Mouse (Mus musculus): ENCODE results near the gene Olfr1253. TPM values are rescaled to one million over a fixed set of nuclear protein-coding genes. Genes with fewer than 3 reads are reported as not detected.

Gene Olfr1253
- total and polyA plus RNA-seq, 3 experiments, result not detected

DNA sequence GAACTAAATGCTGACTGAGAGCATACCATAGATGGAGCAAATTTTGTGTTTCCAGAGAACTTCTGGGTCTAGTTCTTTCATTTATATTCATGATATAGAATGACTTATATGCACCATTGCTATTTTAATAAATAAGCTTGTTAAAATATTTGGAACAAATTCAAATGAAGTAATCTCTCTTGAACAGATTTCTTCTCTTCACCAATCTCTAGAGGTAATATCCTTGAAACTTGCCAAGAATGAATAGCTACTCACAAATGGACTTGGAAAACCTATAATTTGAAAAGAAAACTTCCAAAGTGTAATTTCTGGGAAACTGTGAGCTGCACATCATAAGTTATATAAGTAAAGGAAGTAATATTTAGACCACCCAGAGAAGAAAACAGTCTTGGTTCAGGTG is 36.6 kb upstream of the Olfr1253 start, which contains the start of gene Olfr1254:
Olfr1254 (minus strand) TSS at position 101 of the 400 bp plus-strand sequence.
- Histone ChIP-seq H3K27me3 (replicated peaks) (no peaks in the 10 kb centered on the region), H3K36me3 (replicated peaks in 1 of 2; ENCODE audit: control insufficient read depth in 1 of 2, insufficient read depth in 1 of 2, low read length in 1 of 2) (no peaks in the 10 kb centered on the region), H3K4me3 (replicated peaks in 1 of 3; ENCODE audit: low read depth in 2 of 3, low read length in 2 of 3, poor library complexity in 1 of 3) (no peak within 1 kb of the TSS), H3K27ac (ENCODE audit: insufficient read depth, low read depth) (no peak within 1 kb of the TSS), H3K79me2 (replicated peaks; ENCODE audit: control insufficient read depth, extremely low read depth, insufficient read depth, poor library complexity, severe bottlenecking) (no peaks in the 10 kb centered on the region), H3K9me3 (replicated peaks; ENCODE audit: low read length) (peaks cover 8% of the 10 kb centered on the region), H3K4me2 (ENCODE audit: insufficient read depth, low read depth, poor library complexity, severe bottlenecking) (no peak within 1 kb of the TSS), H3K9ac (ENCODE audit: insufficient read depth, low read depth) (no peak within 1 kb of the TSS), H3K4me1 (ENCODE audit: control insufficient read depth in 1 of 2, insufficient read depth in 2 of 2) (no peaks in the 10 kb centered on the region)
- dilution Hi-C loops (cut with MboI; ENCODE audit: extremely low pct_ligation_motif_present, extremely low pct_unique_long_range_greater_than_20kb, low sequenced_read_pairs), result no loop called here
- in situ Hi-C loops (cut with MboI; ENCODE audit: low pct_ligation_motif_present, low pct_unique_long_range_greater_than_20kb, low sequenced_read_pairs), result no loop called here
- no peak for DNase-seq (ENCODE audit: extremely low read depth)
- TF ChIP-seq ZMIZ1 (IDR thresholded peaks at IDR 0.05; ENCODE audit: low read depth, low read length) (no peak), JUN (IDR thresholded peaks at IDR 0.05; ENCODE audit: insufficient read depth, low read depth, low read length) (no peak), MXI1 (IDR thresholded peaks at IDR 0.05; ENCODE audit: low read depth, low read length) (no peak), TCF12 (IDR thresholded peaks at IDR 0.05; ENCODE audit: low read depth, low read length) (no peak), USF2 (conservative IDR thresholded peaks at IDR 0.05; ENCODE audit: low read depth, low read length) (no peak), MAFK (IDR thresholded peaks at IDR 0.05; ENCODE audit: insufficient replicate concordance, low read length) (no peak), PAX5 (IDR thresholded peaks at IDR 0.05; ENCODE audit: low read length) (no peak), RCOR1 (conservative IDR thresholded peaks at IDR 0.05; ENCODE audit: low read depth, low read length) (no peak), ZKSCAN1 (IDR thresholded peaks at IDR 0.05; ENCODE audit: borderline replicate concordance, low read depth, low read length) (no peak), ZNF384 (IDR thresholded peaks at IDR 0.05; ENCODE audit: low read depth, low read length) (no peak), CHD2 (IDR thresholded peaks at IDR 0.05; ENCODE audit: low read length) (no peak), IRF4 (IDR thresholded peaks at IDR 0.05; ENCODE audit: low read depth, low read length) (no peak), USF1 (IDR thresholded peaks at IDR 0.05; ENCODE audit: low read depth, low read length) (no peak), POLR2AphosphoS2 (IDR thresholded peaks at IDR 0.05; ENCODE audit: low read depth, low read length) (no peak), SMC3 (IDR thresholded peaks at IDR 0.05; ENCODE audit: low read depth, low read length) (no peak), CHD1 (IDR thresholded peaks at IDR 0.05; ENCODE audit: low read depth, low read length) (no peak)

DNA sequence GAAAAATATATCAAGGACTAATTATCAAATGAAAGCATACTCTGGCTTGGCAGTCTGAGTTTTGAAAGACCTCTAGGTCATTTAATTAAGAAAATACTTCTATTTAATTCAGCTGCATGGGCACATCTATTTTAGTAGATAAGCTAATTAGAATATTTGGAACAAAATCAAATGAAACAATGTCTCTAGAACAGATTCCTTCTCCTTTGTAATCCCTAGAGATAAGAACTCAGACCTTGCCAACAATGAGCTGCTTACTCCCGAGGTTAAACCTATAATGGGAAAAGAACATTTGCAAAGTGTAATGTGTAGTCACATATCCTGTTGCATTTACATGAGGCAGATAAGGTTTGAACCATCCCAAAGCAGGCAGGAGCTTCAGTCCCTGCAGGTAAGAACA is 32.0 kb downstream of the Olfr1253 start, which contains the start of gene Olfr1252:
Olfr1252 (minus strand) TSS at position 101 of the 400 bp plus-strand sequence.
- Histone ChIP-seq H3K4me2 (ENCODE audit: insufficient read depth, low read depth, poor library complexity, severe bottlenecking) (no peak within 1 kb of the TSS), H3K36me3 (replicated peaks in 1 of 2; ENCODE audit: control insufficient read depth in 1 of 2, insufficient read depth in 1 of 2, low read length in 1 of 2) (no peaks in the 10 kb centered on the region), H3K9me3 (replicated peaks; ENCODE audit: low read length) (peaks cover 14% of the 10 kb centered on the region), H3K4me3 (replicated peaks in 1 of 3; ENCODE audit: low read depth in 2 of 3, low read length in 2 of 3, poor library complexity in 1 of 3) (no peak within 1 kb of the TSS), H3K9ac (ENCODE audit: insufficient read depth, low read depth) (no peak within 1 kb of the TSS), H3K27me3 (replicated peaks) (no peaks in the 10 kb centered on the region), H3K4me1 (ENCODE audit: control insufficient read depth in 1 of 2, insufficient read depth in 2 of 2) (no peaks in the 10 kb centered on the region), H3K79me2 (replicated peaks; ENCODE audit: control insufficient read depth, extremely low read depth, insufficient read depth, poor library complexity, severe bottlenecking) (no peaks in the 10 kb centered on the region), H3K27ac (ENCODE audit: insufficient read depth, low read depth) (no peak within 1 kb of the TSS)
- DNase-seq (ENCODE audit: extremely low read depth), result no peak
- dilution Hi-C loops (cut with MboI; ENCODE audit: extremely low pct_ligation_motif_present, extremely low pct_unique_long_range_greater_than_20kb, low sequenced_read_pairs), result no loop called here
- in situ Hi-C loops (cut with MboI; ENCODE audit: low pct_ligation_motif_present, low pct_unique_long_range_greater_than_20kb, low sequenced_read_pairs), result no loop called here
- TF ChIP-seq NELFE (IDR thresholded peaks at IDR 0.05; ENCODE audit: low read depth, low read length) (no peak), BHLHE40 (IDR thresholded peaks at IDR 0.05; ENCODE audit: low read depth, low read length) (no peak), MXI1 (IDR thresholded peaks at IDR 0.05; ENCODE audit: low read depth, low read length) (no peak), CHD2 (IDR thresholded peaks at IDR 0.05; ENCODE audit: low read length) (no peak), TBP (conservative IDR thresholded peaks at IDR 0.05; ENCODE audit: low read depth, low read length) (no peak), JUN (IDR thresholded peaks at IDR 0.05; ENCODE audit: insufficient read depth, low read depth, low read length) (no peak), EP300 (IDR thresholded peaks at IDR 0.05; ENCODE audit: low read length) (no peak), RCOR1 (conservative IDR thresholded peaks at IDR 0.05; ENCODE audit: low read depth, low read length) (no peak), USF1 (IDR thresholded peaks at IDR 0.05; ENCODE audit: low read depth, low read length) (no peak), CHD1 (IDR thresholded peaks at IDR 0.05; ENCODE audit: low read depth, low read length) (no peak), MEF2A (IDR thresholded peaks at IDR 0.05; ENCODE audit: borderline replicate concordance, low read depth, low read length) (no peak), ZMIZ1 (IDR thresholded peaks at IDR 0.05; ENCODE audit: low read depth, low read length) (no peak)

Other genes with a start within 250 kb of the Olfr1253 start
- not detected in 2 replicates for gene Olfr1243, start 225.6 kb downstream of the Olfr1253 start, total RNA-seq (2012; rRNA removed)
- gene Olfr1243, start 225.6 kb downstream of the Olfr1253 start, total RNA-seq (2014; rRNA removed), result not detected in 2 replicates
- not detected in 2 replicates for gene Olfr1243, start 225.6 kb downstream of the Olfr1253 start, polyA plus RNA-seq (2012; ENCODE audit: insufficient read length, low read depth)
- not detected in 2 replicates for gene Olfr1245, start 178.6 kb downstream of the Olfr1253 start, total RNA-seq (2012; rRNA removed)
- not detected in 2 replicates for gene Olfr1245, start 178.6 kb downstream of the Olfr1253 start, total RNA-seq (2014; rRNA removed)
- not detected in 2 replicates for gene Olfr1245, start 178.6 kb downstream of the Olfr1253 start, polyA plus RNA-seq (2012; ENCODE audit: insufficient read length, low read depth)
- not detected in 2 replicates for gene Olfr1246, start 163.9 kb downstream of the Olfr1253 start, total RNA-seq (2012; rRNA removed)
- not detected in 2 replicates for gene Olfr1246, start 163.9 kb downstream of the Olfr1253 start, total RNA-seq (2014; rRNA removed)
- not detected in 2 replicates for gene Olfr1246, start 163.9 kb downstream of the Olfr1253 start, polyA plus RNA-seq (2012; ENCODE audit: insufficient read length, low read depth)
- gene Olfr1247, start 143.0 kb downstream of the Olfr1253 start, total RNA-seq (2012; rRNA removed), result not detected in 2 replicates
- not detected in 2 replicates for gene Olfr1247, start 143.0 kb downstream of the Olfr1253 start, total RNA-seq (2014; rRNA removed)
- gene Olfr1247, start 143.0 kb downstream of the Olfr1253 start, polyA plus RNA-seq (2012; ENCODE audit: insufficient read length, low read depth), result not detected in 2 replicates
- gene Olfr1248, start 138.8 kb downstream of the Olfr1253 start, total RNA-seq (2012; rRNA removed), result not detected in 2 replicates
- not detected in 2 replicates for gene Olfr1248, start 138.8 kb downstream of the Olfr1253 start, total RNA-seq (2014; rRNA removed)
- not detected in 2 replicates for gene Olfr1248, start 138.8 kb downstream of the Olfr1253 start, polyA plus RNA-seq (2012; ENCODE audit: insufficient read length, low read depth)
- gene Olfr1249, start 122.1 kb downstream of the Olfr1253 start, total RNA-seq (2012; rRNA removed), result not detected in 2 replicates
- gene Olfr1249, start 122.1 kb downstream of the Olfr1253 start, total RNA-seq (2014; rRNA removed), result not detected in 2 replicates
- gene Olfr1249, start 122.1 kb downstream of the Olfr1253 start, polyA plus RNA-seq (2012; ENCODE audit: insufficient read length, low read depth), result not detected in 2 replicates
- 0.04 TPM in 1 of 2 replicates, not detected in the other for gene Olfr1250, start 95.6 kb downstream of the Olfr1253 start, total RNA-seq (2012; rRNA removed)
- gene Olfr1250, start 95.6 kb downstream of the Olfr1253 start, total RNA-seq (2014; rRNA removed), result not detected in 2 replicates
- not detected in 2 replicates for gene Olfr1250, start 95.6 kb downstream of the Olfr1253 start, polyA plus RNA-seq (2012; ENCODE audit: insufficient read length, low read depth)
- not detected in 2 replicates for gene Olfr1251, start 85.2 kb downstream of the Olfr1253 start, total RNA-seq (2012; rRNA removed)
- gene Olfr1251, start 85.2 kb downstream of the Olfr1253 start, total RNA-seq (2014; rRNA removed), result not detected in 2 replicates
- not detected in 2 replicates for gene Olfr1251, start 85.2 kb downstream of the Olfr1253 start, polyA plus RNA-seq (2012; ENCODE audit: insufficient read length, low read depth)
- gene Olfr1252, start 32.1 kb downstream of the Olfr1253 start, total RNA-seq (2012; rRNA removed), result not detected in 2 replicates
- gene Olfr1252, start 32.1 kb downstream of the Olfr1253 start, total RNA-seq (2014; rRNA removed), result not detected in 2 replicates
- gene Olfr1252, start 32.1 kb downstream of the Olfr1253 start, polyA plus RNA-seq (2012; ENCODE audit: insufficient read length, low read depth), result not detected in 2 replicates
- not detected in 2 replicates for gene Olfr1254, start 36.5 kb upstream of the Olfr1253 start, total RNA-seq (2012; rRNA removed)
- not detected in 2 replicates for gene Olfr1254, start 36.5 kb upstream of the Olfr1253 start, total RNA-seq (2014; rRNA removed)
- not detected in 2 replicates for gene Olfr1254, start 36.5 kb upstream of the Olfr1253 start, polyA plus RNA-seq (2012; ENCODE audit: insufficient read length, low read depth)
- not detected in 2 replicates for gene Olfr1255, start 55.0 kb upstream of the Olfr1253 start, total RNA-seq (2012; rRNA removed)
- not detected in 2 replicates for gene Olfr1255, start 55.0 kb upstream of the Olfr1253 start, total RNA-seq (2014; rRNA removed)
- not detected in 2 replicates for gene Olfr1255, start 55.0 kb upstream of the Olfr1253 start, polyA plus RNA-seq (2012; ENCODE audit: insufficient read length, low read depth)
- gene Olfr1256, start 84.5 kb upstream of the Olfr1253 start, total RNA-seq (2012; rRNA removed), result not detected in 2 replicates
- not detected in 2 replicates for gene Olfr1256, start 84.5 kb upstream of the Olfr1253 start, total RNA-seq (2014; rRNA removed)
- not detected in 2 replicates for gene Olfr1256, start 84.5 kb upstream of the Olfr1253 start, polyA plus RNA-seq (2012; ENCODE audit: insufficient read length, low read depth)
- gene Olfr48, start 91.1 kb upstream of the Olfr1253 start, total RNA-seq (2012; rRNA removed), result not detected in 2 replicates
- gene Olfr48, start 91.1 kb upstream of the Olfr1253 start, total RNA-seq (2014; rRNA removed), result not detected in 2 replicates
- gene Olfr48, start 91.1 kb upstream of the Olfr1253 start, polyA plus RNA-seq (2012; ENCODE audit: insufficient read length, low read depth), result not detected in 2 replicates
- not detected in 2 replicates for gene Olfr1257, start 121.3 kb upstream of the Olfr1253 start, total RNA-seq (2012; rRNA removed)
- not detected in 2 replicates for gene Olfr1257, start 121.3 kb upstream of the Olfr1253 start, total RNA-seq (2014; rRNA removed)
- gene Olfr1257, start 121.3 kb upstream of the Olfr1253 start, polyA plus RNA-seq (2012; ENCODE audit: insufficient read length, low read depth), result not detected in 2 replicates
- not detected in 2 replicates for gene Olfr1258, start 170.2 kb upstream of the Olfr1253 start, total RNA-seq (2012; rRNA removed)
- not detected in 2 replicates for gene Olfr1258, start 170.2 kb upstream of the Olfr1253 start, total RNA-seq (2014; rRNA removed)
- not detected in 2 replicates for gene Olfr1258, start 170.2 kb upstream of the Olfr1253 start, polyA plus RNA-seq (2012; ENCODE audit: insufficient read length, low read depth)
- gene Olfr1259, start 191.6 kb upstream of the Olfr1253 start, total RNA-seq (2012; rRNA removed), result 0.21 and 0.34 TPM in 2 replicates
- gene Olfr1259, start 191.6 kb upstream of the Olfr1253 start, total RNA-seq (2014; rRNA removed), result not detected in 2 replicates
- gene Olfr1259, start 191.6 kb upstream of the Olfr1253 start, polyA plus RNA-seq (2012; ENCODE audit: insufficient read length, low read depth), result not detected in 2 replicates
- gene Olfr1260, start 217.2 kb upstream of the Olfr1253 start, total RNA-seq (2012; rRNA removed), result not detected in 2 replicates
- not detected in 2 replicates for gene Olfr1260, start 217.2 kb upstream of the Olfr1253 start, total RNA-seq (2014; rRNA removed)
- gene Olfr1260, start 217.2 kb upstream of the Olfr1253 start, polyA plus RNA-seq (2012; ENCODE audit: insufficient read length, low read depth), result not detected in 2 replicates
- gene Olfr1261, start 234.1 kb upstream of the Olfr1253 start, total RNA-seq (2012; rRNA removed), result not detected in 2 replicates
- not detected in 2 replicates for gene Olfr1261, start 234.1 kb upstream of the Olfr1253 start, total RNA-seq (2014; rRNA removed)
- gene Olfr1261, start 234.1 kb upstream of the Olfr1253 start, polyA plus RNA-seq (2012; ENCODE audit: insufficient read length, low read depth), result not detected in 2 replicates
- gene Olfr1262, start 243.1 kb upstream of the Olfr1253 start, total RNA-seq (2012; rRNA removed), result not detected in 2 replicates
- not detected in 2 replicates for gene Olfr1262, start 243.1 kb upstream of the Olfr1253 start, total RNA-seq (2014; rRNA removed)
- gene Olfr1262, start 243.1 kb upstream of the Olfr1253 start, polyA plus RNA-seq (2012; ENCODE audit: insufficient read length, low read depth), result not detected in 2 replicates

All from CH12.LX (cell line).